Mouse (Mus musculus) neutrophil, adult 5-6 weeks (primary cell): ENCODE data around the gene Tbc1d13. TPM values are rescaled to one million over a fixed set of nuclear protein-coding genes. Genes with fewer than 3 reads are reported as not detected.
A peak's percentile ranks its signal among the peaks of the same experiment; 100 is the strongest.

Source experiments
- ATAC-seq: fragments of 151-379, 151-347 bp; 2 replicates; pipeline ENCODE4 v1.8.0; 2017; ENCODE audit warnings: mild to moderate bottlenecking, moderate TSS enrichment; ENCODE audit not compliant: insufficient number of reproducible peaks, poor library complexity, low FRiP score, severe bottlenecking; ENCODE audit errors: extremely low read depth
- total RNA-seq: library from RNA; stranded (forward); fragments of 200-1000 nt; gene quantifications from 2 replicates; pipeline ENCODE4 v1.2.3, GENCODE M21; 2017

The Tbc1d13 gene
- 40.9 and 50.9 TPM in 2 replicates for total RNA-seq

GRCm38 (mm10) chr2:30133613-30134377 is at the start of gene Tbc1d13:
Tbc1d13 (plus strand) TSS chr2:30133746.
- peak; percentile 88 for ATAC-seq

DNA sequence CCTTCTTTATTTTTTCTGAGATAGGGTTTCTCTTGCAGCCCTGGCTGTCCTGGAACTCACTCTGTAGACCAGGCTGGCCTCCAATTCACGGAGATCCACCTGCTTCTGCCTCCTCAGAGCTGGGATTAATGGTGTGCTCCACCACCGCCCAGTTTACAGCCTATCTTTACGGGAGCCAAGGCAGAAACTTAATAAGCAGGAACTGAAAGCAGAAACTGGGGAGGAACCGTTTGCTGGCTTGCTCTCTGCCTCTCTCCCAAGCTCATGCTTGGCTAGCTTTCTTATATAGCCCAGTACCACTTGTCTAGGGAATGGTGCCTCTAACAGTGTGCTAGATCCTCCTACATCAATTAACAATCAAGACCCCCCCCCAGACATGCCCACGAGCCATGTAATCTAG is 49.4 kb upstream of the Tbc1d13 start:
- no peak for ATAC-seq

- ATAC-seq: no peak
Measured at GRCm38 (mm10) chr2:30084632-30085031, 48.9 kb upstream of the Tbc1d13 start.

DNA sequence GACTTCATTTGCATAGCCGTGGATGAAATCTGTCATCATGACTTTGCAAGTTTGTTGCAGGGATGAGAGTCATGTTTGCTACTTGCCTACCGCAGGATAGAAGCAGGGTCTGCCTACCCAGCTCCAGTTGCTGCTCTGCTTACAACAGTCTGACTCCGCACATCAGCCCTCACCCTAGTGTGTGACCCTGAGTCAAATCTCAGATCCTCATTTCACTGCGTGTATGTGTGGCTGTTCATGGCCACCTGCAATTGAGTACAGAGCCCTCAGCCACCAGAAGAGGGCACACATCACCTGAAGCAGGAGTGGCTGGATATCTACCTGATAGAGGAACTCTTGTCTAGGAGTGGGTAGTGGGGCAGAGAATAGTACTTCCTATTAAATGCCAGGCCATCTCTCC is 46.2 kb upstream of the Tbc1d13 start:
- no peak for ATAC-seq

- no peak for ATAC-seq
Measured at GRCm38 (mm10) chr2:30091521-30091920, 42.0 kb upstream of the Tbc1d13 start.

DNA sequence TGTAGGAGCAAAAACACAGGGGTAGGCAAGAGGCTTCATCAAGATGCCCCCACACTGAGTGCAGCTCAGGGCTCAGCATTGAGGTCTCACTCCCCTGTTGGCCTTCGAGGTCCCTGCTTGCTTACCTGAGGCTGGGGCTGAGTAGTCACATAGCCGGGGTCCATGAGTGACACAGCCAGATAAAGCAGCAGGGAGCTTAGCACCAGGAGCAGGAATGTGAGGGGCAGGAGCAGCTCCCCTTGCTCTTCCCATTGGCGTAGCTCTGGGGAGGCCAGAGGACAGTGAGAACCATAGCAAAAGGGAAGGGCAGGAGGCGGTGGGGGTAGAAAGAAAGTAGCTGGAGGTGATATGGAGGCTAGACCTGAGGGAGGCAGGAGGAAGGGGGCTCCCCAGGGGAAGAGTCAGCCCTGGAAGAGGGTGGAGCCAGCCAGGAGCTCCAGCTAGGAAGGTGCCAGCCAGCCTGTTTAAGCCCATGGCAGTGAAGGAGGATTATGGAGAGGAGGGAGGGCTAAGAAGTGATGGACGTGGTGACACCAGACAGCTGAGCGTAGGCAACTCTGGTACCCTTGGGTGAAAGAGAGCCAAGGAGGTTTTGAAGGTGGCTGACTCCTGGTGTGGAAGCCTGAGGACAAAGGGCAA is 41.1 kb upstream of the Tbc1d13 start:
- no peak for ATAC-seq

DNA sequence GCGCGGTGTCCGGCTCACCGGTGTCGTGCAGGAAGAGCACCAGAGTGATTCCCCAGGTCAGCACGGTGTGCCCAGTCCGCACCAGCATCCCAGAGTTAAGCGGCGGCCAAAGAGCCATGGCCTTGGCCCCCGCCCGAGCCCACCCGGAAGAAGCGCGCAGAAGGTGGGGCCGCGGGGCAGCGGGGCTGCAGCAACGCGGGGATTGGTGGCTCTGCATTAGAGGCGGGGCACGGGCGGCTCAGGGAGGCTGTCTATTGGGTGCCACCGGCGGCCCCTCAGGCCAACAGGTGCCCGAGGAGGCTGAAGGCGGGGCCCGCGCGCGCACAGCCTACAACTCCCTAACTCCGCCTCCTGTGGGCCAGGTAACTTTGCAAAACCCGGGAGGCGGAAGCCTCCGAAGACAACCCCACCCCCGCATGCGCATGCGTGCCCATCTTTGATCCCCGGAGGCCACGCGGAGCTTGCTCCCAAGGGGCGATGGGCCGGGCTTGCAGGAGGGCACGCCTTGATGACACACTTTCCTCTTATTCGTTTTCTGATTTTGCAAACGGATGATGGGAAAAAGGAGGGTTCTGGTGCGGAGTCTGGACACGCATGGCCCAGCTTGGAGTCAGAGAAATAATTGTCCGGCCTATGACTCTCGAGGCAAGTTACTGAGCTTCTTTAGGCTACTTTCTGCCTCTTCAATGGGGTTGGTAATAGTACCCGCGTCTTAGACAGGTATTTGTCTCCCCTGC is 39.9 kb upstream of the Tbc1d13 start, which contains the start of gene Zdhhc12:
TSS of gene Zdhhc12 (minus strand) at position 178 of the 737 bp plus-strand sequence.
- ATAC-seq: peak; percentile 84

GRCm38 (mm10) chr2:30094208-30094588 is 39.3 kb upstream of the Tbc1d13 start:
- no peak for ATAC-seq

- ATAC-seq: peak; percentile 24; the same call in 1 of the 2 replicates
Measured at GRCm38 (mm10) chr2:30095882-30096527, 37.5 kb upstream of the Tbc1d13 start.

- ATAC-seq: no peak
Measured at GRCm38 (mm10) chr2:30100214-30100613, 33.3 kb upstream of the Tbc1d13 start.

GRCm38 (mm10) chr2:30106364-30106763 is 27.2 kb upstream of the Tbc1d13 start:
- peak; percentile 39; the same call in 1 of the 2 replicates for ATAC-seq

GRCm38 (mm10) chr2:30107646-30108045 is 25.9 kb upstream of the Tbc1d13 start:
- no peak for ATAC-seq

- ATAC-seq: no peak
Measured at GRCm38 (mm10) chr2:30108260-30108659, 25.3 kb upstream of the Tbc1d13 start.

GRCm38 (mm10) chr2:30111500-30111899 is 22.0 kb upstream of the Tbc1d13 start:
- ATAC-seq: no peak

- no peak for ATAC-seq
Measured at GRCm38 (mm10) chr2:30112564-30112963, 21.0 kb upstream of the Tbc1d13 start.

DNA sequence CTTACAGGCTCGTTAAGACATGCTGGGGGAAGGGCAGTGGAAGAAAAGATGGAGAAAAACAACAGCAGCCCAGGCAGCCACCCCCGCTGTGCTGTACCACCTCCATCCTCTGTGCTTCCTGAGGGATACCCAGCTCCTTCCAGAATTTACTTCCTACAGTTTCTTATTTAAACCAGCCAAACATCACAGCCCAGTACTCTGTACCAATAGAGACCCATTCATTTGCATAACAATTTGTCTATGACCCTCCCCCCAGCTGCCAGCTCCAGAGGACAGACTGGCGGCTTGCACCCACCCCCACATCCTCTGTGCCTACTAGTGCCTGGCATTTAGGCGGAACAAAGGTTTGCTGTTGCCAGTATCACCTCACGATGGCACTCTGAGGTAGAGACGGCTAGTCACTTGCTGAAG is 13.9 kb upstream of the Tbc1d13 start:
- peak; percentile 49 for ATAC-seq

- no peak for ATAC-seq
Measured at GRCm38 (mm10) chr2:30120269-30120668, 13.3 kb upstream of the Tbc1d13 start.

DNA sequence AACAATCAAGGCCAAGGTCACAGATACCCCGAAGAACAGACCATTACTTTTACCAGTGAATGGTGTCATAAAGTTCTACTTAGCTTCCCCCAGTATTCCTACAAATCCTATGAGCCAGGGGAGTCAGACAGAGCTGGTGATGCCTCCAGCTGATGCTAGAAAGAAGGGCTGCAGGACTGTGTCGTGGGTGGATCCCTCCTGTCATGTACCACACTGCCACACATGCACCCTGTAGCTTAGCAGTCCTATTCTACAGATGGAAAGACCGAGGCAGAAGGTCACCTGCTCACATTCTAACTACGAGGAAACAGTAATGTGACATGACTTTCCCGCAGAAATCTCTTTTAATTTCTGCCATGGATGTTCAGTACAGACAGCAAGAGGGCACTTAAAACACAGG is 10.8 kb upstream of the Tbc1d13 start:
- ATAC-seq: no peak
